Mouse (Mus musculus) olfactory bulb, adult 2 months (tissue): ENCODE measurements around the gene Specc1. TPM values are rescaled to one million over a fixed set of nuclear protein-coding genes. Genes with fewer than 3 reads are reported as not detected.

Experiments used
- H3K27ac ChIP-seq: fragments of 200-500 bp; 2 replicates; pipeline ENCODE4 v1.5.1; 2012; ENCODE audit warnings: low read depth, low read length; ENCODE audit not compliant: insufficient read depth
- H3K4me1 ChIP-seq: fragments of 200-500 bp; 2 replicates; pipeline ENCODE4 v1.6.1; 2012; ENCODE audit warnings: low read length; ENCODE audit not compliant: control insufficient read depth, insufficient read depth
- H3K4me3 ChIP-seq: fragments of 200-500 bp; 2 replicates; pipeline ENCODE4 v1.5.1; 2012; ENCODE audit warnings: mild to moderate bottlenecking, low read depth, low read length, moderate library complexity; ENCODE audit not compliant: insufficient read depth
- CTCF ChIP-seq: fragments of 200-500 bp; IDR thresholded peaks from 2 replicates; pipeline ENCODE4 v1.5.1; 2012; ENCODE audit warnings: low read depth, mild to moderate bottlenecking, low read length, moderate library complexity; ENCODE audit not compliant: insufficient read depth
- POLR2A ChIP-seq: fragments of 200-500 bp; IDR thresholded peaks from 2 replicates; pipeline ENCODE4 v1.6.1; 2012; ENCODE audit warnings: mild to moderate bottlenecking, low read depth, low read length, moderate library complexity; ENCODE audit not compliant: insufficient read depth
- WGBS: fragments of 180-500 bp; shearing (Covaris S2); methylation state at CpG from one replicate; pipeline ENCODE4 v1.1.7; 2018; 5-methylcytosine and 5-hydroxymethylcytosine counted together
- polyA plus RNA-seq: library from polyadenylated mRNA; stranded (reverse); fragments of >200 nt; gene quantifications from 2 replicates; pipeline ENCODE4 v1.2.4, GENCODE M21; 2012; ENCODE audit warnings: low replicate concordance; ENCODE audit not compliant: missing spikeins, insufficient read depth, insufficient read length

Specc1 gene
- polyA plus RNA-seq, 1 experiment: not detected

GRCm38 (mm10) chr11:62264018-62264417 is 307.5 kb downstream of the Specc1 start:
- Histone ChIP-seq H3K27ac (no peak overlapping the region), H3K4me1 (peaks cover under 1% of the 10 kb centered on the region), H3K4me3 (no peak overlapping the region)
- no peak for TF ChIP-seq CTCF
- TF ChIP-seq POLR2A: no peak
- WGBS: 74% methylated on average over 7 of the region's 7 CpGs

- no peaks in the 10 kb centered on the region; the same call in none of the 2 replicates for H3K4me1 ChIP-seq
- H3K27ac ChIP-seq: no peak overlapping the region
- no peak overlapping the region for H3K4me3 ChIP-seq
- TF ChIP-seq CTCF (no peak), POLR2A (no peak)
- 80% methylated on average over 7 of the region's 7 CpGs for WGBS
Measured at GRCm38 (mm10) chr11:62265642-62266041, 309.1 kb downstream of the Specc1 start.

- WGBS: 80% methylated on average over 17 of the region's 17 CpGs
- Histone ChIP-seq H3K27ac (no peak overlapping the region), H3K4me3 (no peak overlapping the region), H3K4me1 (no peaks in the 10 kb centered on the region; the same call in none of the 2 replicates)
- TF ChIP-seq CTCF (no peak), POLR2A (no peak)
Measured at GRCm38 (mm10) chr11:62266466-62267214, 310.1 kb downstream of the Specc1 start.

- TF ChIP-seq POLR2A (no peak), CTCF (no peak)
Measured at GRCm38 (mm10) chr11:62268381-62268780, 311.8 kb downstream of the Specc1 start.

GRCm38 (mm10) chr11:62269097-62269496 is 312.5 kb downstream of the Specc1 start:
- no peak overlapping the region for H3K4me3 ChIP-seq
- TF ChIP-seq POLR2A: no peak
- no peak for TF ChIP-seq CTCF
- no peak overlapping the region for H3K27ac ChIP-seq
- no peaks in the 10 kb centered on the region; the same call in none of the 2 replicates for H3K4me1 ChIP-seq
- WGBS: 77% methylated on average over 12 of the region's 12 CpGs

More at GRCm38 (mm10) chr11:62268381-62268780, 311.8 kb downstream of the Specc1 start:
- no peak overlapping the region for H3K27ac ChIP-seq
- H3K4me1 ChIP-seq: no peaks in the 10 kb centered on the region; the same call in none of the 2 replicates
- H3K4me3 ChIP-seq: no peak overlapping the region
- 84% methylated on average over 8 of the region's 8 CpGs for WGBS

GRCm38 (mm10) chr11:62270851-62271250 is 314.3 kb downstream of the Specc1 start:
- 83% methylated on average over 5 of the region's 5 CpGs for WGBS
- TF ChIP-seq POLR2A: no peak
- TF ChIP-seq CTCF: no peak
- Histone ChIP-seq H3K4me3 (no peak overlapping the region), H3K27ac (no peak overlapping the region), H3K4me1 (no peaks in the 10 kb centered on the region; the same call in none of the 2 replicates)

Other genes starting within 250 kb of the Specc1 start
- gene Slc5a10, start 235.9 kb upstream of the Specc1 start, polyA plus RNA-seq: not detected in 2 replicates
- not detected in 2 replicates for gene Prpsap2, start 194.7 kb upstream of the Specc1 start, polyA plus RNA-seq
- gene Ulk2, start 101.7 kb upstream of the Specc1 start, polyA plus RNA-seq: not detected in 2 replicates
- not detected in 2 replicates for gene Akap10, start 26.5 kb upstream of the Specc1 start, polyA plus RNA-seq